Mouse (Mus musculus): ENCODE results near the gene Ndufb4.
"Not testable (repeated sequence)": the region's sequence is repeated elsewhere in the genome, so short reads cannot be mapped to it uniquely, and the experiment has no call there.

Ndufb4 gene

DNA sequence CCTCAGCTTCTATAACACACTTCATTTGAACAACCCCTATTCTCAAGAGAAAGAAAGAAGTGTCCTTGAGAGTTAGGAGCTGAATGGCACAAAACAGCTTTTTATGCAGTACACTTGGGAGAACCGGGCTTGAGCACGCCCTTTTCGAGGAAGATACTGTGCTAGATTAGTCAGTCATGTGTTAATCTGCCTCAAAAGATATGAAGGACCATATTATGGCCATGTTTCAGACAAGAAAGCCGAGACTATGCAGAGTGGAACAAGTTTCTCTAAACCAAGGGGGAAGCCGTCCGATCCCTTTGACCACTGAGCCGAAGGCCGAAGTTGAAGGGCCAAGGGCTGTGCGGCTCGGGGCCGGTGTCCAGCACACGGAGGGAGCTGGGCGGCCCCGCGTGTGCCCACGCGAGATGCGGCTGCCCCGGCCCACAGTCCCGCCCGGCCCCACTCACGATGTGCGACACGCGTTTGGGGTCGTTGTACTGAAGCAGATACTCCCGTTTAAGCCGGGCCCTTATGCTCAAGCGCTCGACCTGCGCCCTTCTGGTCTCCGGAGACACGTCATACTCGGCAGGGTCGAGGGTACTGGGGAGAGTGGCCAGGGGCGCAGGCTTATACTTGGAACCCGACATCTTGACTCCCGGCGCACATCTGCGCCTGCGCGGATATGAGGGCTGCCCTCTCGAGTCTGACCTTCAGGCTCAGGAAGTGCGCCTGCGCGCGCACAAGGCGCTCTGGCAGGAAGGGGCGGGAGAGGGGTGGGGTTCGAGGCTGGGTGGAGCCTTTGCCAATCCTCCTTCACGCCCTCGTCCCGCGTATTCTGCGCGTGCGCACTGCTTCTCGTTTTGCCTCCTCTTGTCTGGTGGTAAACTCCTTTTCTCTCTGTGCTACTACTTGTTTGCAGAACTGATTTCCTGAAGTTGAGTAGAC, at the start of gene Ndufb4:
Ndufb4 (minus strand) TSS at position 723 of the 927 bp plus-strand sequence.
- DNase-seq (ENCODE audit: low read depth, low spot score) = peak; percentile 99

DNA sequence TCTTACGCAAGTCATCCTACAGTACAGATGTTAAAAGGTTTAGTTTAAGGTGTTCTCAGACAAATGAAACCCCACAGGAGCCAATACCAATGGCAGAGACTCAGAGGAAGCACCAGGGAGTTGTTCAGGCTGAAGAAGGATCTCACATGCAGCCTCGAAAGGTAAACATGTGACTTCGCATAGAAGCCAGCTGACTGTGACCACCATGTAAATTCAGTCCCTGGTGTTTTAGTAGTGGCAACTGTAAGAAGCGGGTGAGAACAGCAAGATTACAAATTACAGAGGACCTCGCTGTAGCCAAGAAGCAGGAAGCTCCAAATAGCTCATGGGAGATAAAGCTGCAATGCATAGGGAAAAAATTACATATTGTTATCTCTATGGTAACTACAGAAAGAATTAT, 49.6 kb upstream of the Ndufb4 start:
- no peak for DNase-seq (ENCODE audit: low read depth, low spot score)

DNA sequence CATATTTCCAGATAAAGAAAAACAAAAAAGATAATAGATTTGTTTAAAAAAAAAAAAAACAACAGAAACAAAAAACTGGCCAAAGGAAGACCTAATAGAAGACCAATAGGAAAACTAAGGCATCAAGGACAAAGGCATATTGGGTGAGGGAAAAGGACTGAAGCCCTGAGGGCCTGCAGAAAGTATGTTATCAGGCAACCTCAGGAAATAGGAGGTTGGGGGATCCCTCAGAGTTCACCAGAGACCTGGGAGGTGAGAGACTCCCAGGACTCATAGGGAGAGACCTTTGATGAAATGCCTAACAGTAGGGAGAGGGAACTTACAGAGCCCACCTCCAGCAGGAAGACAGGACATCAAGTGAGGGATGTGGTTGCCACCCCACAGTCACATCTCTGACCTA, 45.8 kb upstream of the Ndufb4 start:
- not testable (repeated sequence) for DNase-seq (ENCODE audit: low read depth, low spot score)

DNA sequence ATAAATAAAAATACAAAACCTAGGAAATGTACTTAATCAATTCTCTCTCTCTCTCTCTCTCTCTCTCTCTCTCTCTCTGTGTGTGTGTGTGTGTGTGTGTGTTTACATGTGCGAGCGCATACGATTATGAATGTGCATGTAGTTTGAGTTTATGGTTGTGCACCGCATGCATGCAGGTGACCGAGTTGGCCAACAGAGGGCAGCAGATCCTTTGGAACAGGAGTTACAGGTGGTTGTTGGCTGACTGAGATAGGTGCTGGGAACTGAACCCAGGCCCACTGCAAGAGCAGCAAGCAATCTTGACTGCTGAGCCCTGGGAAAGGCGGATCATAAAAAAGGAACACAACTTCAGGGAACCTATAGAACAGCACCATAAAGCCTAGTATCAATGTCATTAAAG, 44.5 kb upstream of the Ndufb4 start:
- no peak for DNase-seq (ENCODE audit: low read depth, low spot score)

DNA sequence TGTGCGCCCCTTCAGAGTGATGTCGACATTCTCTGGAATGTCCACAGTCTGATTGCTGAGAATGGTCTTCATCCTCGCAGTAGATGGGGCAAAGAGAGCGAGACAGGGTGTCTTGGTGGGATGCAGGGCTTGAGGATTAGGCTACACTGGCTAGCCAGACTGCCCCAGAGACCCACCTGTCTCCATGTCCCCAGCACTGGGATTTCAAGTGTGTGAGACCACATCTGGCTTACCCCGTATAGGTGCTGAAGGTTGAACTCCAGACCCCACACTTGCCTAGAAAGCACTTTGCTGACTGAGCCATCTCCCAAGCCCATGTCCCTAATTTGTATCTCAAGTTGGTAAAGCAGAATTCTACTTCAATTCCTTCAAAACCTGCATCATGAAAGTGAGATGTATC, 43.0 kb upstream of the Ndufb4 start:
- no peak for DNase-seq (ENCODE audit: low read depth, low spot score)

DNA sequence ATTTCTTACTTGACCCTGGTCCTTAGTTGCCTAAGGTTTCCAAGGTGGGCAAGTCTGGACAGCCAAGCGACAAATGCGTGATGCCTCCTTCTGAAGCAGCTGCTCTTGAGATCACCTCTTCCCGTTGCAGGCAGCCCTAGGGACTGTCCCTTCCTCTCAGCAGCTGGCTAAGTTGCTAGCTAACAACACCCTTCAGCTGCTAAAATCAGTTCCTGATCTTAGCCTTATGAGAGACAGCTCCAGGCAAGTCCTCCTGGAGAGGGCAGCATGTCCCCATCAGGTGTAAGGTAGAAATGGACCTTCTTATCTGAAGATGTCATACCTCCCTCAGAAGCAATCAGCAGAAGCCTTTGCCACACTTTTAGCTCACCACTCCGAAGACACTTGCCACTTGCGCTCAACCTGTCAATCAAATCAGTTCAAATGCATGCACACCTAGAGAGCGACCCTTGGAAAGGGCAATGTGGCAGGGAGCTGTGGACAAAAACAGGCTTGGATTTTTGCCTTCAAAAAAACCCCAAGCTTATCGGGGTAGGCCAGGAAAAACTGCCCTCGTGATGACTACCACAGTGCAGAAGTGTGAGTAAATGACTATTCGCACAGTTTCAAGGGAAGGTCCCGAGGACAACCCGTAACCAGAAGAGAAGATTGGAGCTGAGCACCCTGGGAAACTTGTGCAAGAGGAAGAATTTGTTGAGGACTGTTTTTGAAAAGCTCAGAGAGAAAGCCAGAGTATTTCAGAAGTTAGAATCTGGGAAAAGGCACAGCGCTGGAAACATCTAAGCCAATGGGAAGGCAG, 36.9 kb upstream of the Ndufb4 start:
- peak; percentile 75 for DNase-seq (ENCODE audit: low read depth, low spot score)

DNA sequence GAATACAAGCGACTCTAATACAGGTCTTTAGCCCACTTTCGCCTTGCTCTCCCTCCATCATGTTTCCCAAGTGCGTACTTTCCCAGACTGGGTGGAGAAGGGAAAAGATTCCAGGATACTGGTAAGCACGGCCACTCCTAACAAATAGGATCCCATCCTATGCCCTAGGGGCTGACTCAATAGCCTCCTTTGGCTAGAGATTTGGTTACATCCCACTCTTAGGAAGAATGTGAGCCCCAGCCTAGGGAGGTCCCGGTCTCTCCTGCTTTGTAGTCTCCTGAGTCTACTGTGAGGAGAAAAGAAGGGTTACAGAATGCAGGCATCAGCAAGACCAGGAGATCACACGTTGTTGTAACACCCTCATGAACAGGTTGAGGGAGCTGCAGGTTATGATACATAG, 36.2 kb upstream of the Ndufb4 start:
- DNase-seq (ENCODE audit: low read depth, low spot score) = peak; percentile 45

DNA sequence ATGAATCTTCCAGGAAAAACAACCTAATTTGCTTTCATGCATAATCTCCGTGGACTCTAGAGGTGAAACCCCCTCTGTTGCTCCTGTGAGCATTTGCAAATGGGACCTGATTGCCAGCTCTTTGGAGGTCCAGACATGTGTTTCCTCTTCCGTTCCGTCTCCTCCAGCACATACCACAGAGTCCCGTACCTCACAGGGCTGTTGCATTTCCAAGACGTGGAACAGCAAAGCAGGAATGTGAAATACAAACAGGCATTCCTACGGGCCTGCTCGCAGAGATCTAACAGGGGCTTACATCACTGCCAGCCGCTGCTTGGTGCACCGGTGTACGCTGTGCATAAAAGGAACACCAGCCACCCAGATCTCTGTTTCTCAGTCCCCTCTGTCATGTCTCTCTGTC, 35.7 kb upstream of the Ndufb4 start:
- DNase-seq (ENCODE audit: low read depth, low spot score) = no peak

DNA sequence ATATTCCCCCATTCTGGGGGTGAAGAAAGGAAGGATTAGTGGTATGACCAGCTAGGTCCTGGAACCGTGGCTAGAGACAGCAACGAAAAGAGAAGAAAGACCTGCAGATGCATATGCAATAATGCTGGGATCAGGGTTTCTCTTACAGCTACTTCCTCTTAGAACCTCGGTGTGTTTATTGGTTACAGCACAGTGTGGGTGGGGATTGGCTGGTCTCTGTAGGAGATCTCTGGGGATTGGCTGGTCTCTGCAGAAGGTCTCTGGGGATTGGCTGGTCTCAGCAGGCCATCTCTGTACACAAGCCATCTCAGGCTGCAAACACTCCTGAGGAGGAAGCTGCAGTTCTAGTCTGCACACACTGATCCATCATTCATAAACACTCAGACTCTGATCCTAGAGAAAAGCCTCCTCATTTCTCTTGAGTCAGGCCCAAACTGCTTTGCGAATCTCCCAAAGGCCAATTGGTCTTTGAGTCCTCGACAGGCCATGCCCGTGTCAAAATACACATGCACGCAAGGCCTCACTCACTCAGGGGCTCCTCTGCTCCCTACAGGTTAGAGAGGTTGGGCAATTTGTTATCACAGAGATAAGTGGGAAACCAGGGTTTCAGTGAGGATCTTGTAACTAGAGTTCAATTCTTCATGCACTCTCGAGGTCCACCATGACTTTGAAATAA, 35.1 kb upstream of the Ndufb4 start:
- peak; percentile 65 for DNase-seq (ENCODE audit: low read depth, low spot score)

DNA sequence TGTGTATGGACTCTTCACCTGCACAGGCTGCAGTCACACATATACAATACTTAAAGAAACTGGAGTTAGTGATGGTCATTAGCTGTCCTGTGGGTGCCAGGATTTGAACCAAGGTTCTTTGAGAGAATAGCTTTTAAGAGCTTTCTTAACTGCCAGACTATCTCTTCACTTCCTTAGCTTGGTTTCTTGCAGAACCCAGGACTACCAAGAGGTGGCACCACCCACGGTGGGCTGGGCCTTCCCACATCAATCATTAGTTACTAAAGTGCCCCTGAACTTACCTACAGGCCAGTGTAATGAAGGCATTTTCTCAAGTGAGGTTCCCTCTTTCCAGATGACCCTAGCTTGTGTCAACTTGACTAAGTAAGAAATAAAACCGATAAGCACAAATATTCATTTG, 33.9 kb upstream of the Ndufb4 start:
- peak; percentile 63 for DNase-seq (ENCODE audit: low read depth, low spot score)

DNA sequence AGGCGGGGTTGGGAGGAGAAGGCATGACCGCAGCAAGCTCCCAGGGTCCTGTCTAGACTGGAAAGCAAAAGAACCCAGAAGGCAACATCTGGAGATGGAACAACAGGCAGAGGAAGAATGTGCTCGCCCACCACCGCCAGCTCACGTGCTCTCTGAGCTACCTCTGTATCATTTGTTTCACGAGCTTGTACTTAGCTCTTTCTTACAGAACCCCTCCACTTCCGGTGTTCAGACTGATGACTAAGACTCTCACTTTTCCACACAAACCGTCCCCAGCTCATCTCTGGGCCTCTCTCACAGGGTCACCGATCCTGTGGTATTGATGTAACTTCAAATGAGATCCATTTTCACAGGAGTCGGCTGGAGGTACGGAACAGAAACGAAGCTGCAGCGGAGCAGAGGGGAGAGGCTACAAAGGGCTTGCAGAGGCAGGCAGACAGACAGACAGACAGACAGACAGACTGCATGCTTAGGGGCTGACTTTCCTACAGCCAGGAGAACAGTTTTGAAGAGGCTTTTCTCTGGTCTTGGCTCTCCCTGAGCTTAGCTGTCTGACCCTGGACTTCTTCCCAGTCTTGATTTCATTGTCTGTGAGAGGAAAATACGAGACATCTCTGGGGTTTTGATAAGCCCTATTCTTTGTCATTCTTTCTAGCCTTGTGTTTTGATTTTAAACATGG, 33.2 kb upstream of the Ndufb4 start:
- peak; percentile 79 for DNase-seq (ENCODE audit: low read depth, low spot score)

DNA sequence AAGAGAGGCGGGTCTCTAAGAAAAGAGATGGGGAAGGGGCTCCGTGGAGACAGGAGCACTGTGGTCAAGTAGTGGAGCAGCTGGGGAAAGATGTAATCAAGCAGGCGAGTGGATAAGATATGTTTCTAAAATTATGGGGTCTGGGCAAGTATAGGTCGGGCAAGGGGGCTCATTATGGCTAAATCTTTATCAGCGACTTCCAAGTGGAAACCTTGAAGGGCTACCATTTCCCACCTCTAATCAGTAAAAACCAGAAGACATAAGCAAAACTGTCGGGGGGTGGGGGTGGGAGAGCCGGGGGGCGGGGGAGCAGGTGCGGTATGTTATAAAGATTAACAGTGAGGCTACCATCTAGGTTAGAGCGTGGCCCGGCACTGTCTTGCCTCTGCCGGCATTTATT, 32.6 kb upstream of the Ndufb4 start:
- no peak for DNase-seq (ENCODE audit: low read depth, low spot score)

DNA sequence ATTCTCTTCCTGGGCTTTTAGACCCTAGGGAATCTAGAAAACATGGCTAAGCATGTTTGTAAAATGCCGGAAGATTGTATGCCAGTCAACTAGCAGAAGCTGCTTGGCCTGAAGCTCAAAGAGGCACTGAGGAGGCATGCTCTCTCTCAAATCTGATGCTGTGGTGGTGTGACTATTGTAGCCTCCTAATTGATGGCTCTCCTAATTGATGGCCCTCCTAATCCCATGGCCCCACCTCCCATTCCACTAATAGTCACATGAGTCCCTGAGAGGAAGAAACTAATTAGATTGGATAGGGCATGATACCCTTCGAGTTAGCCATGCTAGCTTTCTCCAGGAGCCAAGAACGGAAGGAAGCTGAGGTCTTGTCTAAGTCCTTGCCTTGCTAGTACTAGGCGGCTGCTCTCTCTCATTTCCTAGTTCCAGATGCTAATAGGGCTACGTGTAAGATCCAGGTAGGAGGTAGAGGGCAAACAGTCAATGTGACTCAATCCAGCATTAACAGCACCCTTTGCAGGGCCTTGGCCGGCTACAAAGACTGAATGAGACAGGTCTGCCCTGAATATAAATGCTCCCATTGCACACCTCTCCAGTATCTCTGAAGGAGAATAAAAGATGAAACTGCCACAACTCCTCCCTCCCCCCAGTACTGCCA, 31.8 kb upstream of the Ndufb4 start:
- DNase-seq (ENCODE audit: low read depth, low spot score) = no peak

DNA sequence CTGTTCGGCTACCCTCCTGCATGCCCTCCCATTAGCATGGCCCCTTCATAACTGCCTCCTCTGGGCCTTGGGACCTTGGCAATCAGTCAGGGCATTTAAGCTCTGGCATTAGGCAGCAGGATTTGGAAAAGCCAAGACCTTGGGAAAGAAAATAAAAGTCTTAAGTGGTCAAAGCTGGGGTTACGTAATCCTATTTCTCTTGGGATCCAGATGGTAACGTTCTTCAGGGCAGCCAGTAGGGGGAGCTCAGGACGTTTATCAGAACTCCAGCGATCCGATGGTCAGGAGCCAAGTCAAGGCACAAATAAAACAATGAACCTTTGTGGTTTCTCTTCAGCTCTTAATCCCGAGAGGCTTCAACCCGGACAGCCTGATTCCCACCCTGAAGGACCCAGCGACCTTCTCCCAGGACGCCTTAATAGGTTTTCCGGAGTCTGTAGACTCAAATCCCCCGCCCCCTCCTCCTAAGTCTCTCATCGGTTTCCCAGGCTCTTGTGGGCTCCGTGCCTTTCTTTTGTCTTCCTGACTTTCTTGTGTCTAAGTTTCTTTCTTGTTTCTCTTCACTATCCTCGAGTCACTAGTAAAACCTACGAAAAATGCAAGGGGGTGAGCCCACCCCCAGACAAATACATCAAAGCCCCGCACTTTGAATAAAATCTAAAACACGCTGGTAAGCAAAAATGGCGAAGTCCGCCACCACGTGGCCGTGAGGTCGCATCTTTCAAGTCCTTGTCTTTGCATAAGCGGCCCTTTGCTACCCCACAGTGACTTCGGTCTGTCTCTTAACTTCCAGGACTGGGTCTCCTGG, 30.6 kb upstream of the Ndufb4 start:
- DNase-seq (ENCODE audit: low read depth, low spot score) = peak; percentile 100

DNA sequence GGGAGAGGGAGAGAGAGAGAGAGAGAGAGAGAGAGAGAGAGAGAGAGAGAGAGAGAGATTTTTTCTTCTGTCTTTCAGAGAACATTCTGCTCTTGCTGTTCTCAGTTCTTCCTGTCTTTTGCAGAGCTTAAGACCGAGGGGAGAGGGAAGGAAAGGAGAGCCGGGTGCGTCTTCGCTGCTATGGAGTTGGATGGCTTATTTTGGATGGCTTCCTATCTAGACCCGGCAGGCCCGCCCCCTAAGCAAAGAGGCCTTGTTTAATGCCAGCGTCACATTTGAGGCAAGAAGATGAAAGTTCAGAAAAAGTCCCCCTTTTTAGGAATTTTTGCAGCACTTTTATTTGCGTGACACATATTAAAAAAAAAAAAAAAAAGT, 30.0 kb upstream of the Ndufb4 start:
- DNase-seq (ENCODE audit: low read depth, low spot score) = peak; percentile 70

DNA sequence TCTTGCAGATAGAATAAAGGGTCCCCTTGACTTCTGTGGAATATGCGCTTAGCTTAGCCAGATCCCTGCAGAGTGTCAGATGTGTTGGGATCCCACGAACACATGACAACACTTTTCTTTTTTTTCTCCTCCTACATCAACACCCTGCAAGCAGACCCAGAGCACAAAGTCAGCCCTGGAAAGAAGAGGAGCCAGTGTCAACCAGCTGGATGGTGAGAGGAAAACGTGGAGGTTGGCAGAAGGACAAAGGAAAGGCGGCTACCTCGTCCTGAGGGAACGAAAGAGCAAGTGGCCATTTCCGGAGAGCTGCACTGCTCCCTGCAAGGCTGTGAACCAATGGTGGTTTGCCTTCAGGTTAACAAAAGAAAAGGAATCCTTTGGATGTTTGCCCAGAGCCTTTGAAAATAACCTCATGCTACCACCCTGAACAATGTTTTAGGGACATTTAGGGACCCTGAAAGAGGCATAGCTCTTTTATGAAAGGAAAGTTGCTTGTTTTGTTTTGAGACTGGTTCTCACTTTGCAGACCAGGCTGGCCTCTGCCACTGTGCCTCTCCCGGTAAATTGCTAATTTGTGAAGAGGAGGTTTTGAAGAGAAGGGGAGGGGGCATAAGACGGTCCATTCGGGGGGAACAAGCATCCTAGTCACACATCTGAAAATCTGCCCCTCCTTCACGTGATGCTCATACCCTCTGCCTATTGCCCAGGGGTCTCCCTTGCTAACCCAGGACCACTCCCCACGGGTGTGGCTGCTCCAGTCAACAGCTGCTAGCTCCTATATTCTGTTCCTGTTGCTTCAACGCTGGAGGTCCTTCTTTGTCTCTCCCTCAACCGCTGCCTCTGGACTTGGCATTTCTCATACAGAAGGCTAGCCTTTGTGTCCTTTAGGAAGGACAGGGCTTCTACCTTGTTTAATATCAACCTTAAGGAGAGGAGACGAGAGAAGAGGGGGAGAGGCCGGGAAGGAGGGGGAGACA, 29.2 kb upstream of the Ndufb4 start:
- peak; percentile 71 for DNase-seq (ENCODE audit: low read depth, low spot score)

DNA sequence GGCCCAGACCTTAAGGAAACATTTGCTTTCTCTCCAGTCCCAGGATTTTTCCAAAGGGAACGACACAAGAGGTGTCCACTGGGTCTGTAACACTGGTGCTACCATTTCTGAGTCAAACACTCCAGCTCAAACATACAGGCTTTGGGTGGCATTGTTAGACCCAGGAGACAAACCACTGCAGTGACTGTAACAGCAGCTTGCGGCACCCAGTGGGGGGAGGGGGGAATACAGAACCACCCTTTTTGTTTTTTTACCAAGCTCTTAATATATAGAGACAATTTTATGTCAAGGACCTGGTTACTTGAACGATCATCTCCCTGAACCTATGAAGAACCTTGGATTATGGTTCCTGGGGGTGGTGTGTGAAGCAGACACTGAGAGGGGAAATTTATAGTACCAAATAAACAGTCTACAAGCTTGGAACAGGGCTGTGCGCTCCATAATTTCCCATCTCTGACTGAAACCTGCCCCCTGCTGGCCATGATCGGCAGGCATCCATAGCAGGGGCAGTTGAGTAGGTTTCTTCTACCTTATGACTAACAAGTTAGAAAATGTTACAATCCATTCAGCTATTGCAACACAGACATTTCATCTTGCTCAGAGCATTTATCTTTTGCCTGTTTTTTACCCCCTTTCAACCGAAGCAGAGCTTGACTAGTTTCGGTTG, 28.2 kb upstream of the Ndufb4 start:
- peak; percentile 98 for DNase-seq (ENCODE audit: low read depth, low spot score)

DNA sequence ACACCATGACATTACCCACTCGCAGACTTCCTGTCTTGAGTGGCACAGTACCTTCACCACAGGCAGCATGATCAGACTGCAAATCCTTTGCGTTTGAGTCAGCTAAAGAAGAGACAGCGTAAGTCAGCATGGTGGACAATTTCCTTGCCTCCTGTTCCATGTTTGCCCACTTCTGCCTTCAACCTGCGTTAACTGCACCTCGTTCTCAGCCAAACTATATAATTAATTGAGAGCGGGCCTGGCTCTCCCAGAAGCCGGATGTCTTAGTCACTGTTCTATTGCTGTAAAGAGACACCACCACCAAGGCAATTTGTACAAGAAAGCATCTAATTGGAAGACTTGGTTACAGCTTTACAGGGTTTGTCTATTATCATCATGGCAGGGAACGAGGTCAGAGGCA, 26.6 kb upstream of the Ndufb4 start:
- no peak for DNase-seq (ENCODE audit: low read depth, low spot score)

DNA sequence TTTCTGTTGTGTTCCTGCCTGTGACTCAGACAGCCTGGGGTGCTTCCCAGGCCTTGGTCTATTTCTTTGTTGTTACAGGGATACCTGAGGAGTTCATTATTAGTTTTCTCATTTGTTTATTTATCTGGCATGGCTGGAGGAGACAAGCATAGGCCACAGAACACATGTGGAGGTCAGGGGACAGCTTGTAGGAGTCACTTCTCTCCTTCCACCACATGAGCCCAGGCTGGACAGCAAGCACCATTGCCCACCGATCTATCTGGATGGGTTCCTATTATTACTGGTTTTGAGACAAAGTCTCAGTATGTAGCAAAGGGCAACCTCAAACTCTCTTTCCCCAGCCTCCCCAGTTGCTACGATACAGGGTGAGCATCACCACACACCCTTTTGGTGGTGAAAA, 26.0 kb upstream of the Ndufb4 start:
- peak; percentile 69 for DNase-seq (ENCODE audit: low read depth, low spot score)

Measured in 3T3-L1 (cell line).